Mouse (Mus musculus) myocyte (in vitro differentiated cells): ENCODE data around the gene Coro2a.

ENCODE experiments used
- CEBPB ChIP-seq: IDR thresholded peaks from 2 replicates; pipeline ENCODE4 v1.6.1; 2011; ENCODE audit warnings: mild to moderate bottlenecking, moderate library complexity; ENCODE audit not compliant: poor library complexity, insufficient read depth, severe bottlenecking
- MAX ChIP-seq: IDR thresholded peaks from one replicate; pipeline ENCODE4 v1.6.1; 2011; ENCODE audit warnings: low read depth, mild to moderate bottlenecking, control low read depth
- MYOD1 ChIP-seq, 3 experiments: IDR thresholded peaks; one replicate each; pipeline ENCODE4 v1.6.1; 2011; ENCODE audit warnings: control low read depth in 2 of 3, low read depth in 2 of 3, mild to moderate bottlenecking in 2 of 3, moderate library complexity in 1 of 3; ENCODE audit not compliant: insufficient read length in 2 of 3, control insufficient read depth in 1 of 3
- MYOG ChIP-seq, 3 experiments: IDR thresholded peaks; one replicate each; pipeline ENCODE4 v1.6.1; 2011; ENCODE audit warnings: control low read depth in 2 of 3, low read depth in 2 of 3, mild to moderate bottlenecking in 2 of 3; ENCODE audit not compliant: insufficient read length in 2 of 3, control insufficient read depth in 1 of 3, insufficient read depth in 1 of 3
- POLR2A ChIP-seq: IDR thresholded peaks from one replicate; pipeline ENCODE4 v1.6.1; 2011; ENCODE audit warnings: low read depth, mild to moderate bottlenecking, control low read depth, moderate library complexity; ENCODE audit not compliant: insufficient read length
- POLR2AphosphoS2 ChIP-seq: IDR thresholded peaks from one replicate; pipeline ENCODE4 v1.6.1; 2011; ENCODE audit warnings: low read depth, control low read depth; ENCODE audit not compliant: insufficient read length
- REST ChIP-seq: IDR thresholded peaks from one replicate; pipeline ENCODE4 v1.6.1; 2011; ENCODE audit warnings: mild to moderate bottlenecking, control low read depth, moderate library complexity; ENCODE audit not compliant: insufficient read depth, insufficient read length
- TCF12 ChIP-seq: IDR thresholded peaks from one replicate; pipeline ENCODE4 v1.6.1; 2011; ENCODE audit warnings: mild to moderate bottlenecking, control low read depth; ENCODE audit not compliant: poor library complexity, insufficient read depth, severe bottlenecking
- TCF3 ChIP-seq: IDR thresholded peaks from one replicate; pipeline ENCODE4 v1.6.1; 2011; ENCODE audit warnings: low read depth, control low read depth; ENCODE audit not compliant: insufficient read length
- USF1 ChIP-seq: IDR thresholded peaks from one replicate; pipeline ENCODE4 v1.6.1; 2011; ENCODE audit warnings: low read depth, mild to moderate bottlenecking, control low read depth, moderate library complexity

DNA sequence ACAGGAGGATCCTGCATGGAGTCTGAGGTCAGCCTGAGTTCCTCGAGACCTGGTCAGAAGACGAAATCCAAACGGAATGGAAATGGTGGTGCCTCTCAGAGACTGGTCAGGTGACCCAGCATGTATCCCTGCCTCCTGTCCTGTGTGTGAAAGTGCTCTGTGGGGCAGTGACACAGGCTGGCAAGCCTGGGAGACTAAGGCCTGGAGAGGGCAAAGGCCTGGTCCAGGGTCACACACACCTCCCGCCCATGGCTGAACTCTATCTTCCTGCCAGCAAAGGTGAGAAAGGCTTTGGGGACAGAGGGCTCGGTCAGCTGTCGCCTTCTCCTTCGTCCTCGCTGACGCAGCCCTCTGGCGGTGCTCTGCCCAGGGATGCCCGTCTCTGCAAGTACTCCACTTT is 3.4 kb upstream of the Coro2a start:
- TF ChIP-seq POLR2A = no peak
- no peak for TF ChIP-seq POLR2AphosphoS2
- no peak for TF ChIP-seq CEBPB
- TF ChIP-seq USF1 = no peak
- no peak for TF ChIP-seq MYOG (IDR thresholded peaks at IDR 0.05; ENCODE audit: control insufficient read depth in 1 of 3, insufficient read depth in 1 of 3, insufficient read length in 2 of 3, low read depth in 2 of 3)
- no peak for TF ChIP-seq MAX
- no peak for TF ChIP-seq TCF12
- TF ChIP-seq MYOD1 (IDR thresholded peaks at IDR 0.05; ENCODE audit: control insufficient read depth in 1 of 3, insufficient read length in 2 of 3, low read depth in 2 of 3) = no peak
- TF ChIP-seq TCF3 = no peak
- TF ChIP-seq REST = no peak
